Mouse (Mus musculus): ENCODE data around the gene Caln1. TPM values are rescaled to one million over a fixed set of nuclear protein-coding genes. Genes with fewer than 3 reads are reported as not detected.

The Caln1 gene
- polyA plus RNA-seq, 1 experiment from 2014 or later, result not detected

GRCm38 (mm10) chr5:130811966-130812365 is 442.7 kb downstream of the Caln1 start:
- DNase-seq (ENCODE audit: low spot score), result no peak

GRCm38 (mm10) chr5:130812556-130812955 is 443.3 kb downstream of the Caln1 start:
- DNase-seq (ENCODE audit: low spot score), result no peak

DNA sequence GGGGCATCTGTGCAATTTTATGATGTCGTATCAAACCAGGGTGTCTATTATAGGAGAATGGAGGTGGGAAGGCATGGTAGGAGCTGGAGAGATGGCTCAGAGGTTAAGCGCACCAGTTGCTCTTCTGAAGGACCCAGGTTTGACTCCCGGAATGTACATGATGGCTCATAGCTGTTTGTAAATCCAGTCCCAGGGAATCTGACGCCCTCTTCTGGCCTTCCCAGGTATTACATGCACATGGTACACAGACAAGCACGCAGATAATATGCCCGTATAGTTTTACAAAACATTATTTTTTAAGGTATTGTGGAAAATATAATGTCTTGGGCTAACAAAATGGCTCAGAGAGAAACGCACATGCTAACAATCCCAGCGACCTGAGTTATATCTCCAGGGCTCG is 443.8 kb downstream of the Caln1 start:
- DNase-seq (ENCODE audit: low spot score), result no peak

- no peak for DNase-seq (ENCODE audit: low spot score)
These were observed 446.1 kb downstream of the Caln1 start for GRCm38 (mm10) chr5:130815352-130815751.

GRCm38 (mm10) chr5:130820021-130820648 is 450.9 kb downstream of the Caln1 start:
- DNase-seq (ENCODE audit: low spot score), result no peak

GRCm38 (mm10) chr5:130820661-130821060 is 451.4 kb downstream of the Caln1 start:
- DNase-seq (ENCODE audit: low spot score), result no peak

DNA sequence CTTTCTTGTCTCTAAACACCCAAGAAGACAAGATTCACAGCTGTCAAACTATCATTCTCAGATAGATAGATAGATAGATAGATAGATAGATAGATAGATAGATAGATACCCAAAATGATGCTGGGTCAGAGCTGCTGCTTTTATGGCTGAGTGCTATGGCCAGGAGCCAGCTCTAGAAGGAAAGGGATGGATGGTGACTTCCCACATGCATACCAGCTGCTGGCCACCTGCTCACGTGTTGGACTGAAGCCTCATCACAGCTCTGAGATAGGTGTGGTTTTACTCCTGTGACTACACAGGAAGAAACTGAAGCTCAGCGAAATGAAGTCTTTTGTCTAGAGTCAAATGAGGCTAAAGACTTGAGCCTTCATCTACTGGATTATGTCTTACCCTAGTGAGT is 456.5 kb downstream of the Caln1 start:
- no peak for DNase-seq (ENCODE audit: low spot score)

- DNase-seq (ENCODE audit: low spot score), result no peak
These were observed 479.3 kb downstream of the Caln1 start for GRCm38 (mm10) chr5:130848562-130848961.

GRCm38 (mm10) chr5:130849610-130850009 is 480.4 kb downstream of the Caln1 start:
- DNase-seq (ENCODE audit: low spot score), result no peak

- no peak for DNase-seq (ENCODE audit: low spot score)
These were observed 482.9 kb downstream of the Caln1 start for GRCm38 (mm10) chr5:130852182-130852581.

- peak; percentile 77 for DNase-seq (ENCODE audit: low spot score)
These were observed 484.1 kb downstream of the Caln1 start for GRCm38 (mm10) chr5:130853371-130853770.

DNA sequence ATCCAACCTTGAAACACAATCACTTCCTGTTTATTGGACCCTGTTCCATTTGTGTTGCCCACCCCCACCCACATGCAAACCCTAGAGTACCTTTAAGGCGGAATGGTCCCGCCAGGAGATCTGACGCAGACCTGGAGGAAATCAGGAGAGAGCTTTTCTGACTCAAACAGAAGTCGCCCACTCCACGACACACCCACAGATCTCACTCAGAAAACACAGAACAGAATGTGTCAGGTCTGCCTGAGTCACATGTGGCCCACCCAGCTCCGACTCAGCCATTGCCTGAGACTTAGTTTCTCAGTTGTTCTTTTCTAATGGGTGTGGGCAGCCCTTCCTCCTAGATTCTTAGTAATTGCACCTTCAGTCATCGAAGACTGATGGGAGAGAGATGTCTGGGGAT is 485.2 kb downstream of the Caln1 start:
- DNase-seq (ENCODE audit: low spot score), result no peak

GRCm38 (mm10) chr5:130858148-130858547 is 488.9 kb downstream of the Caln1 start:
- DNase-seq (ENCODE audit: low spot score), result peak; percentile 28

DNA sequence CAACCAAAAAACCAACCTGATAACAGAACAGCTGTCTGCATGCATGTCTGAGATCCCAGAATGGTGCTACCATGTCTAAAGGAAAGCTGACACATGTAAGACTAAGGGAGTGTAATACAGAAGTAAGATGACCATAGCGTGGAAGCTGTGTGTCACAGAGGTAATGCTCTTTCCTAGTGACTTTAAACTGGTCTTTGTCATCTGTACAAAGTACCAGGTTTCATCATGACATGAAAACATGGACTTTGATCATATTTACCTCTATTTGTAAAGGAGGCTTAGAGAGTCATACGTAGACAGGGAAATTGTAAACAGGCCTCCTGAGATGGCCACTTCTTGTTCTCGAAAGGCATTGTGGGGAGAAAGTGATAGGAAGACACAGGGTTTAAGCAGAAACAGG is 489.5 kb downstream of the Caln1 start:
- no peak for DNase-seq (ENCODE audit: low spot score)

- no peak for DNase-seq (ENCODE audit: low spot score)
These were observed 490.5 kb downstream of the Caln1 start for GRCm38 (mm10) chr5:130859736-130860135.

DNA sequence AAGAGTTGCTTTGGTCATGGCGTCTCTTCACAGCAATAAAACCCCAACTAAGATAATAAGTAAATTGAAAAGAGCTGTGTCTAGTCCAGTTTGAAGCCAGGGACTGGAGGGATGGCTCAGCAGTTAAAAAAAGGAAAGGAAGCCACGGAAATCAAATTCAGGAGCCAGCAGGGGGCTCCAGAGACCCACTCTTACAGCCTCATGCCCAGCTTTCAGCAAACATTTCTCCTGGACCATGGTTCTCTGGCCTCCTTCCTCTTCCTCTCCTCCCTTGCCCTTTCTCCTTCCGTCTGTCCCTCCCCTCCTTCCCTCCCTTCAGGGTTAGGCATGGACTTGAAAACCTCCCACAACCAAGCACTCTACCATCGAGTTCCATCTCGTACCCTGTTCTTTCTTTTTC is 493.0 kb downstream of the Caln1 start:
- DNase-seq (ENCODE audit: low spot score), result no peak

DNA sequence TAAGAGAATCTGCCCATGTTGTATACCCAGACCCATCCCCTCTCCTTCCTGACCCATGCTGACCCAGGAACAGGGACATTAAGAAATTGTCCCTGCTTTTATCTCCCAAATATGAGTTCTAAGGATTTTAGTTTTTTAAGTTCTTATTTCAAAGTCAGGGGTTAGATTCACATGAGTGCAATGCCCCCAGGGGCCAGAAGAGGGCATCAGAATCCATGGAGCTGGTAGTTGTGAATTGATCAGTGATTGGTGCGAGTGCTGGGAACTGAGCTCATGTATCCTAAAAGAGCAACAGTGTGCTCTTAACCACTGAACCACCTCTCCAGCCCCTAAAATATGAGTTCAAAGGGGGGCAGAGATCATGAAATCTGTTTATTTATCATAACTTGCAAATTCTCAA is 500.6 kb downstream of the Caln1 start:
- DNase-seq (ENCODE audit: low spot score), result no peak

DNA sequence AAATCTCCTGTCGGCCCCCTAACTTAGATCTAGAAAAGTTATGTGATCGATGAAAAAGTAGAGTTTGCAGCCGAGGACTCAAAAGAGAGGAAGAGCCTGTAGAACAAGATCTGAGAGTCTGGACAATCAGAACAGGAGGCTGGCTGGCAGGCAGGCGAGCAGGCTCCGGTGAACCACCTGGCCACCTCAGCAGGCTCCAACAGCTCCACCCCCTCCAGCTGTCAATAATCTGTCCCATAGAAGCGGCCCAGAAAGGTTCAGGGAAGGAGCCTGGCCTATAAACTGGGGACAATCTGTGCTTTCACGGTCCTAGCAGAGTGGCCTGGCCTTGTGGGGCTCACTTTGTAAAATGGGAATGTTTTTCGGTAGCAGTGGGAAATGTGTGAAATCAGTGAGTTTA is 501.8 kb downstream of the Caln1 start:
- no peak for DNase-seq (ENCODE audit: low spot score)

- no peak for DNase-seq (ENCODE audit: low spot score)
These were observed 506.1 kb downstream of the Caln1 start for GRCm38 (mm10) chr5:130875391-130875790.

DNA sequence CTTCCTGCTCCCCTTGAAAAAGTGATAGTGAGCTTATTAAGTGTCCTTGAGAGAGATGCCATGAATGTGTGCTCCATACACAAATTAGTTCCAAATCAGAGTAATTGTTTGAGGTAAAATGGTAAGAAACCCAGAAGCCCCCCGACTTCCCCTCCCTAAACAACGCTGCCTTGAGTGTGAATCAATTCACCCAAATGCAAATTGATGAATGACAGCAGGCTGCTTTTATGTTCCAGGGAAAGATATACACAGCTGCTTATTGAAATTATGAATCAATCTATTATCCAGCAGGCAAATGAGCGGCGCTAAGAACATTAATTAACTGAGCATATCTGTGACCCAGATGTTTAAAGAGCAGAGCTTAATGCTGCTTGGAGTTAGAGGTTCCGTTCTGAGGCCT is 511.1 kb downstream of the Caln1 start:
- no peak for DNase-seq (ENCODE audit: low spot score)

DNA sequence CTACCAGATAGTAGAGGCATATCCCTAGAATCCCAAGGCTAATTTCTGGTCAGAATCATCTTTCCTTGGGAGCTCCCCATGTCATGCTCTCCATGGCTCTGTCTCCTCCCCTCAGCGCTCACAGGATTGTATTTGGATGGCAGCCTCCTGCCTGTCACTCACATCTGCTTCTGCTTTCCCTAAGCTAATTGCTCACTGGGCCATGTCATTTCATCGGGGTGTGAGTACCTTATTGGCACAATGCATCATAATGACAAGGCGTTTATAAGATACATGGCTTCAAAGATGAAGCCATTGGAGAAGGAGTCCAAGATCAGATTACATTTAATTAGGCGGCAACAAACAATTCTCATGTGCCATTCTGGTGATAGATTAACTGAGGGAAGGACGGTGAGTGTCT is 522.5 kb downstream of the Caln1 start:
- no peak for DNase-seq (ENCODE audit: low spot score)

GRCm38 (mm10) chr5:130895991-130896390 is 526.7 kb downstream of the Caln1 start:
- DNase-seq (ENCODE audit: low spot score), result no peak

Measured in thymus, postnatal 0 days (tissue).